Mouse (Mus musculus) forebrain, embryonic 14.5 days (tissue): ENCODE measurements at regions not wholly inside any gene's neighbourhood (a gene's known extent, or its start where the extent isn't known, plus 50 kb on each side); places are given as distances from the start of the nearest gene placed in this dataset.
A peak's percentile ranks its signal among the peaks of the same experiment; 100 is the strongest.

Experiments used
- ATAC-seq: fragments of 200-750 bp; cut with Nextera tagmentation; 2 replicates; pipeline ENCODE4 v1.8.0; 2017; ENCODE audit warnings: mild to moderate bottlenecking, moderate library complexity
- DNase-seq: peaks from one replicate; pipeline ENCODE4 v3.0.0-alpha.2; 2015; ENCODE audit warnings: low spot score
- H3K27ac ChIP-seq: fragments of 300-500 bp; sonication (generic); 2 replicates; pipeline ENCODE4 v1.5.1; 2014; ENCODE audit warnings: low read depth, mild to moderate bottlenecking, control low read depth, low read length, moderate library complexity
- H3K27me3 ChIP-seq: fragments of 300-500 bp; sonication (generic); replicated peaks from 2 replicates; pipeline ENCODE4 v1.6.1; 2014; ENCODE audit warnings: low read length, control low read depth, mixed read lengths; ENCODE audit not compliant: control insufficient read depth, insufficient read depth
- H3K36me3 ChIP-seq: fragments of 300-500 bp; sonication (generic); 2 replicates; pipeline ENCODE4 v1.6.1; 2014; ENCODE audit warnings: low read length, control low read depth; ENCODE audit not compliant: control insufficient read depth, insufficient read depth
- H3K4me1 ChIP-seq: fragments of 300-500 bp; sonication (generic); 2 replicates; pipeline ENCODE4 v1.6.1; 2014; ENCODE audit warnings: antibody characterized with exemption, low read length, control low read depth; ENCODE audit not compliant: control insufficient read depth, insufficient read depth
- H3K4me2 ChIP-seq: fragments of 300-500 bp; sonication (generic); 2 replicates; pipeline ENCODE4 v1.6.1; 2014; ENCODE audit warnings: mild to moderate bottlenecking, control low read depth, low read length
- H3K4me3 ChIP-seq: fragments of 300-500 bp; sonication (generic); 2 replicates; pipeline ENCODE4 v1.5.1; 2014; ENCODE audit warnings: low read depth, low read length, control low read depth
- H3K9ac ChIP-seq: fragments of 300-500 bp; sonication (generic); 2 replicates; pipeline ENCODE4 v1.6.1; 2014; ENCODE audit warnings: mild to moderate bottlenecking, low read length, control low read depth, moderate library complexity
- H3K9me3 ChIP-seq: fragments of 300-500 bp; sonication (generic); replicated peaks from 2 replicates; pipeline ENCODE4 v1.6.1; 2016; ENCODE audit warnings: low read length, control low read depth, mixed read lengths; ENCODE audit not compliant: control insufficient read depth
- WGBS: fragments of 180-500 bp; shearing (Covaris S2); extraction: QIAGEN DNeasy Blood & Tissue Kit; methylation state at CpG from one replicate; pipeline ENCODE4 v1.1.7; 2014; 5-methylcytosine and 5-hydroxymethylcytosine counted together

DNA sequence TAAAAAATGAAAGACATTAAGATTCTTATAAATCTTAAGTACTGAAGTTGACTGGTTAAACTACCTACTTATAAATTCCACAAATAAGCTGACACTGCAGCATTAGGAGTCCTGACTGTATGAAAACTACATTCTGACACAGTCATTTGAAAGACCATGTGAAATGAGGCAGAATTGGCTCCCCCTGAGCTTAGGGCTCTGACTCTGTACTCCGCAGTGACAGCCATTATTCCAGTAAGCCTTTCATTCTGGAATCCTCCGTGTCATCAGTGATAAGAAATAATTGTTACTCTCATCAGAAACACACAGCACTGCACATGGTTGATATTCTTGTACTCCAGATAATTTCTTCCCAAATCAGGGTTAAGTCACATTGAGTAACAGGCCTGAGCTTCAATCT lies 610.3 kb upstream of the Cox7c start:
- H3K4me1 ChIP-seq = no peaks in the 10 kb centered on the region
- H3K4me3 ChIP-seq = no peak overlapping the region
- no peaks in the 10 kb centered on the region for H3K27me3 ChIP-seq
- no peak overlapping the region for H3K27ac ChIP-seq
- H3K36me3 ChIP-seq = no peaks in the 10 kb centered on the region
- H3K9ac ChIP-seq = no peak overlapping the region
- no peak for DNase-seq
- H3K9me3 ChIP-seq = no peaks in the 10 kb centered on the region
- no peak overlapping the region for H3K4me2 ChIP-seq
- WGBS = 83% methylated on average over 2 of the region's 2 CpGs
- no peak for ATAC-seq

DNA sequence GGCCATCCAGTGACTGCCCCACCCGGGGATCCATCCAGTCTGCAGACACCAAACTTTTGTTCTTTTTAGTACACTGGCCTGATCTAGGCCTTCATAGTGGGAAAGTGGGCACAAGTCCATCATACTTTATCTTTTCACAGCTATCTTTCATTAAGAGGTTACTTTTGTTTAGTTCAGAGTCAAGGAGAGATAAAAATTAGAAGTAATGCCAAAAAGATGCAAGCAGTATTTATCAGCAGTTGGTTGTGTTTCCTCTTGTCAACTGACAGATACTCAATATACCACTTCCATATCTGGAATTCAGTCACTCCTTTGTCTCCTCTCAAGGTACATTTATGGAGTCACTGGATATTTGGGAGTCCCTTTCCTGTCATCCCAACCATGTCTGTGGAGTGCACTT lies 575.1 kb upstream of the Cox7c start:
- Histone ChIP-seq H3K9ac (no peak overlapping the region), H3K9me3 (no peaks in the 10 kb centered on the region), H3K27ac (no peak overlapping the region), H3K4me2 (no peak overlapping the region), H3K36me3 (no peaks in the 10 kb centered on the region), H3K27me3 (no peaks in the 10 kb centered on the region), H3K4me1 (no peaks in the 10 kb centered on the region), H3K4me3 (no peak overlapping the region)
- no peak for ATAC-seq
- 96% methylated on average over 1 of the region's 1 CpGs for WGBS
- DNase-seq = no peak

DNA sequence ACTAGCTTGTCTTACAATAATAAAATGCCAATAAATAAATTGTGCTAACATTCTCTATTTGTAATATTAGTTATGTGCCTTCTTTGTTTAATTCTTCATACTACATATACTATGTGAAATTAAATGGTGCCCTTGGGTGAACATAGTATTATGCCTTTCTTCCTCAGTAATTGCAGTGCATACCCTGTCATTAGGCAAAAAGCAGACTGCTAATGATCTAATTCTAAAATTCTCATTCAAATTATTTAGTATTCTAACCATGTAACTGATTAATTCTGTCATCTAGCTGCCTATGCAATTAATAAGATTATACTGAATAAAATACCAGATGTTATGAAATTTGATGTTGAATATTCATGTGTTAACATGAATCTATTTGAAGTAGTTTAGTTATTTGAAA lies 555.3 kb upstream of the Cox7c start:
- ATAC-seq (peak; percentile 88), DNase-seq (peak; percentile 57)
- no peak overlapping the region for H3K4me3 ChIP-seq
- no peaks in the 10 kb centered on the region for H3K9me3 ChIP-seq
- no peaks in the 10 kb centered on the region for H3K36me3 ChIP-seq
- no peak overlapping the region for H3K9ac ChIP-seq
- no peaks in the 10 kb centered on the region for H3K4me1 ChIP-seq
- no peak overlapping the region for H3K27ac ChIP-seq
- no peak overlapping the region for H3K4me2 ChIP-seq
- no peaks in the 10 kb centered on the region for H3K27me3 ChIP-seq

DNA sequence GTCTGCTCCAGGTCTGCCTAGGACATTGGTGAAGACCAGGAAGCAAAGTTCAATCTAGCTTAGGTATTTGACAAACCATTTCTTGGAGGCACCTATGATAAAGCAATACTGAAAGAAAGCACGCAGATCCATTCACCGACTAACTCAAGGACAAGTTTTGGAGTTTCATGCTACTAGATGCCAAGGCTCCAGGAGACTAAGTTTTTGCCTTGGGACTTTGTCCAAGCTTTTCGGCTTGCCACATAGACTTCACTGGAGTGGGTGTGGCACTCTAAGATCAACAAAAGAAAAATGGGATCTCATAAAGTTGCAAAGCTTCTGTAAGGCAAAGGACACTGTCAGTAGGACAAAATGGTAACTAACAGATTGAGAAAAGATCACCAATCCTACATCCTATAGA lies 548.4 kb upstream of the Cox7c start:
- Histone ChIP-seq H3K9me3 (no peaks in the 10 kb centered on the region), H3K9ac (no peak overlapping the region), H3K36me3 (no peaks in the 10 kb centered on the region), H3K27me3 (no peaks in the 10 kb centered on the region), H3K27ac (no peak overlapping the region), H3K4me3 (no peak overlapping the region), H3K4me2 (no peak overlapping the region), H3K4me1 (no peaks in the 10 kb centered on the region)
- ATAC-seq = no peak
- WGBS = 97% methylated on average over 3 of the region's 3 CpGs
- no peak for DNase-seq

DNA sequence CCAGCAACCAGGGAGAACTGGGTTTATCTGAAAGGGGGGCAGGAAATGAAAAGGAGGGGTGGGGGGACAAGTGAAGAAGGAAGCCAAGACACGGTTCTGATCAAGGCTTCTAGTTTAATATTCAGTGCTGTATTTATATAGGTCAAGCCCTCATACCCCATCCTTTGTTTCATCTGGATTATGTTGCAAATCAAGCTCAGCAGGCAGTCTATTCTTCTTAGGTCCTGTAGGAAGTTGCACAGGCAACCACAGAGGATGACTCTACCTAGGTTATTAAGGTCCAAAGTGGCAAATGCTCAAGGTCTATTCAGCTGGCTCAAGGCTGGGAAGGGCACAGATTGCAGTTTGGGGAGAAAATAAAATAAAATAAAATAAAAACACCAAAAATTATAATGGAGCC lies 525.2 kb upstream of the Cox7c start:
- Histone ChIP-seq H3K4me2 (no peak overlapping the region), H3K4me1 (no peaks in the 10 kb centered on the region), H3K9ac (no peak overlapping the region), H3K27me3 (no peaks in the 10 kb centered on the region), H3K4me3 (no peak overlapping the region), H3K27ac (no peak overlapping the region), H3K9me3 (no peaks in the 10 kb centered on the region), H3K36me3 (no peaks in the 10 kb centered on the region)
- no peak for DNase-seq
- no peak for ATAC-seq
- WGBS = 17% methylated on average over 1 of the region's 1 CpGs

DNA sequence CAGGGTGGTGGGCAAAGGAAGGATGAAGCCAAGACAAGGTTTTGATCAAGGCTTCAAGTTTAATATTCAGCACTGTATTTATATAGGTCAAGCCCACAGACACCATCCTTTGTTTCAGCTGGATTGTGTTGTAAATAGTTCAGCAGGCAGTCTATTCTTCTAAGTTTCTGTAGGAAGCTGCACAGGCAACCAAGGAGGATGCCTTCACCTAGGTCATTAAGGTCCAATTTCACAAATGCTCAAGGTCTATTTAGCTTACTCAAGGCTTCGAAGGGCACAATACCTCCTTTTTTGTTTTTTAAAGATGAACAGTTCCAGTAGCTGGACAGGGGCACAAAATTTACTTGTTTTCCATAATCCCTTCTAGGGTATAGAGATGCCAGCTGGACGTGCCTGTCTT lies 508.9 kb upstream of the Cox7c start:
- Histone ChIP-seq H3K4me2 (no peak overlapping the region), H3K9me3 (no peaks in the 10 kb centered on the region)
- WGBS = 84% methylated on average over 2 of the region's 2 CpGs

More for the DNA sequence above, 508.9 kb upstream of the Cox7c start:
- no peaks in the 10 kb centered on the region for H3K27me3 ChIP-seq
- H3K9ac ChIP-seq = no peak overlapping the region
- no peak for ATAC-seq
- no peaks in the 10 kb centered on the region for H3K4me1 ChIP-seq
- no peak overlapping the region for H3K27ac ChIP-seq
- H3K4me3 ChIP-seq = no peak overlapping the region
- DNase-seq = no peak
- no peaks in the 10 kb centered on the region for H3K36me3 ChIP-seq
